In the genomic region with DNA sequence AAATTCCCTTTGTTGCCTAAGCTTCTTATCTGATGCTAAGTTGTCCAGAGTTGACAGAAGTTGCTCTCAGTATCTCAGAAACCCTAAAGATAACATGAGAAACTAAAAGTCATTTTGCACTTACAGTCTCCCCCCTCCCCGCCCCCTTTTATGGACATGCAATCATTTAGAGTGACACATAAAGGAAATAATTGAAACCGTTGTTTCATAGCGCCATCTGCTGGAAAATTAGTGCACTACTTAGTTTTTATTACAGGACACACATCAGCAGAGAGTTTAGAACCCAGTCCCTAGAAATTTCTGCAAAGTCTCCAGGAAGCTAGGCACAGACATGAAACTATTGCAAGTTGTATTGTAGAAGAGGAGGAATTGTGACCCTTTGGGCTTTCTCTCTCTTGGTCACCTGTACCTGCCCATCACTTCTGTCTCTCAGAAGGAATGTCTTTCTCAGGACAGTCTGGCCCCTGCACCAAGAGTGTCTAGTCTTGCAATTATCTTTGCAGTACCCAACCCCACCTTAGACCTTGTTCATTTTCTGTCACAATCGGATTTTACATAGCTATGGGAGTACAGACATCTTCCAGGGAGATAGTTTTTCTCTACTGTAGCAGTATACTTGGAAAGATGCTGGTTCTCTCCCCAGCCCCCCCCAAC, we compare ENCODE assay signal across 1 mouse cellular context.
TF ChIP-seq lines count a peak whose summit lies in the region.

No protein-coding gene starts in this region.

TF ChIP-seq in MEL, 35 proteins besides CTCF, POLR2A, EP300 and RAD21 (continued from another document):
- TF ChIP-seq ETS1 (IDR thresholded peaks at IDR 0.05; ENCODE audit: low read depth, low read length) (no peak), HCFC1 (IDR thresholded peaks at IDR 0.05; ENCODE audit: low read depth, low read length) (no peak), ZMIZ1 (IDR thresholded peaks at IDR 0.05; ENCODE audit: low read depth, low read length) (no peak), UBTF (IDR thresholded peaks at IDR 0.05; ENCODE audit: borderline replicate concordance, insufficient read depth, low read depth, low read length) (no peak), E2F4 (IDR thresholded peaks at IDR 0.05; ENCODE audit: borderline replicate concordance, low read depth, low read length) (no peak), GABPA (IDR thresholded peaks at IDR 0.05; ENCODE audit: low read depth, low read length) (no peak), CHD1 (IDR thresholded peaks at IDR 0.05; ENCODE audit: low read depth, low read length) (no peak), ZC3H11A (IDR thresholded peaks at IDR 0.05; ENCODE audit: low read depth, low read length) (peak; percentile 98), MYC (IDR thresholded peaks at IDR 0.05; ENCODE audit: low read depth, low read length) (no peak), USF1 (IDR thresholded peaks at IDR 0.05; ENCODE audit: low read depth, low read length) (no peak), KAT2A (conservative IDR thresholded peaks at IDR 0.05; ENCODE audit: low read depth, low read length) (no peak)
TF ChIP-seq in MEL: peak in this region for 5.
